Mouse (Mus musculus) stomach, embryonic 16.5 days (tissue): ENCODE data around the gene Galntl5. TPM values are rescaled to one million over a fixed set of nuclear protein-coding genes. Genes with fewer than 3 reads are reported as not detected.

Experiments used
- ATAC-seq: fragments of 200-750 bp; cut with Nextera tagmentation; 2 replicates; pipeline ENCODE4 v1.8.0; 2017; ENCODE audit warnings: moderate number of reproducible peaks, moderate TSS enrichment; ENCODE audit not compliant: insufficient read depth, low FRiP score
- H3K27ac ChIP-seq: fragments of 300-500 bp; sonication (generic); 2 replicates; pipeline ENCODE4 v1.5.1; 2014; ENCODE audit warnings: low read length
- H3K27me3 ChIP-seq: fragments of 300-500 bp; sonication (generic); 2 replicates; pipeline ENCODE4 v1.6.1; 2014; ENCODE audit warnings: low read length, control low read depth, mixed read lengths; ENCODE audit not compliant: control insufficient read depth, insufficient read depth
- H3K36me3 ChIP-seq: fragments of 300-500 bp; sonication (generic); 2 replicates; pipeline ENCODE4 v1.6.1; 2014; ENCODE audit warnings: low read length; ENCODE audit not compliant: control insufficient read depth, insufficient read depth
- H3K4me1 ChIP-seq: fragments of 300-500 bp; sonication (generic); 2 replicates; pipeline ENCODE4 v1.6.1; 2014; ENCODE audit warnings: low read length, control low read depth, mixed read lengths; ENCODE audit not compliant: control insufficient read depth, insufficient read depth
- H3K4me2 ChIP-seq: fragments of 300-500 bp; sonication (generic); 2 replicates; pipeline ENCODE4 v1.6.1; 2014; ENCODE audit warnings: low read depth, low read length, mixed read lengths
- H3K4me3 ChIP-seq: fragments of 300-500 bp; sonication (generic); replicated peaks from 2 replicates; pipeline ENCODE4 v1.5.1; 2014; ENCODE audit warnings: mild to moderate bottlenecking, low read length
- H3K9ac ChIP-seq: fragments of 300-500 bp; sonication (generic); 2 replicates; pipeline ENCODE4 v1.6.1; 2014; ENCODE audit warnings: low read length
- H3K9me3 ChIP-seq: fragments of 300-500 bp; sonication (generic); replicated peaks from 2 replicates; pipeline ENCODE4 v1.6.1; 2016; ENCODE audit warnings: low read length, control low read depth; ENCODE audit not compliant: control insufficient read depth
- WGBS: fragments of 180-500 bp; shearing (Covaris S2); extraction: QIAGEN DNeasy Blood & Tissue Kit; methylation state at CpG from one replicate; pipeline ENCODE4 v1.1.7; 2014; 5-methylcytosine and 5-hydroxymethylcytosine counted together
- polyA plus RNA-seq: library from polyadenylated mRNA; unstranded; fragments of >200 nt; fragmentation: Nextera tagmentation; extraction: Ambion mirVana; gene quantifications from 2 replicates; pipeline ENCODE4 v1.2.1, GENCODE M21; 2015

Galntl5 gene
- not detected in 2 replicates for polyA plus RNA-seq

GRCm38 (mm10) chr5:25181004-25181531, at the start of gene Galntl5:
TSS of gene Galntl5 (plus strand) at chr5:25181460.
- ATAC-seq, result no peak
- Histone ChIP-seq H3K27me3 (no peaks in the 10 kb centered on the region), H3K9ac (no peak within 1 kb of the TSS), H3K4me3 (no peak within 1 kb of the TSS), H3K4me2 (no peak within 1 kb of the TSS), H3K4me1 (no peaks in the 10 kb centered on the region), H3K27ac (no peak within 1 kb of the TSS), H3K36me3 (no peaks in the 10 kb centered on the region), H3K9me3 (no peaks in the 10 kb centered on the region)
- WGBS, result 81% methylated on average over 1 of the region's 1 CpGs

DNA sequence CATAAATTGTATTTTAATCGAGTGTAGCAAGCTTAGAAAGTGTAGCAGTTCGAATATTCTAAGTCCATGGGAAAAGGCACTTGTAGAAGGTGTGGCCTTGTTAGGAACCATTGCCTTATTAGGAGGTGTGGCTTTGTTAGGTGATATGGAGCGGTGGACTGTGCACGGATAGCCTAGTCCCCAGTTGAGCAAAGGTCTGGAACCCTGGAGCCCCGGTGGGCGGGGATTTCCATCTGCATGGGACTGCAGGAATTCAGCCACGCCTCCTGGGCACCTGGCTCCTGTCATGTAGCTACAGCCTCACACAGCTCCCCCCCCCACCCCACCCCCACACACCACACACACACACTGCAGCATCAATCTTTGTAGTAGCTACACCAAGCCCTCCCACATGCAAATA, 34.6 kb upstream of the Galntl5 start:
- WGBS, result 67% methylated on average over 7 of the region's 7 CpGs
- H3K4me3 ChIP-seq, result no peak overlapping the region
- no peak overlapping the region for H3K27ac ChIP-seq
- H3K4me2 ChIP-seq, result no peak overlapping the region
- H3K9ac ChIP-seq, result no peak overlapping the region
- H3K4me1 ChIP-seq, result no peaks in the 10 kb centered on the region
- H3K27me3 ChIP-seq, result no peaks in the 10 kb centered on the region
- H3K36me3 ChIP-seq, result no peaks in the 10 kb centered on the region
- ATAC-seq, result no peak
- no peaks in the 10 kb centered on the region for H3K9me3 ChIP-seq

DNA sequence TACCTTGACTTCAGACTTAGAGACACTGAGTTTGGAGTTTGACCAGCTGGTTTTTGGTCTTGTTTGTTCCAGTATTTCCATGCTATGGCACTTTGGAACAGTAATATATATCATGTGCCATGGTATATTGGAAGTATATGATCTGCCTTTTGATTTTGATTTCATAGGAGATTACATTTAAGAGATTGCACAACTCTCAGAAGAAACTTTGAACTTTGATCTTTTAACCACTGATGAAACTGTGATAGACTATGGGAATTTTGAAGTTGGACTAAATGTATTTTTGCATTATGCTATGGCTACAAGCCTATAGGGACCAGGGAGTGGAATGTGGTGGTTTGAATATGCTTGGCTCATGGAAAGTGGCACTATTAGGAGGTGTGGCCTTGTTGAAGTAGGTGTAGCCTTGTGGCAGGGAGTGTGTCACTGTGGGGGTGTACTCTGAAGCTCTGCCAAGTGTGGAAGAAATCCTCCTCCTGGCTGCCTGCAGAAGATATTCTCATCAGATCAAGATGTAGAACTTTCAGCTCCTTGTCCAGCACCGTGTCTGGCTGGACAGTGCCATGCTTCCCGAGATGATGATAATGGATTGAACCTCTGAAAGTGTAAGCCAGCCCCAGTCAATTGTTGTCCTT, 31.8 kb upstream of the Galntl5 start:
- Histone ChIP-seq H3K36me3 (no peaks in the 10 kb centered on the region), H3K27me3 (no peaks in the 10 kb centered on the region), H3K4me2 (no peak overlapping the region), H3K4me1 (no peaks in the 10 kb centered on the region), H3K9me3 (no peaks in the 10 kb centered on the region), H3K9ac (no peak overlapping the region), H3K27ac (no peak overlapping the region), H3K4me3 (no peak overlapping the region)
- 66% methylated on average over 2 of the region's 2 CpGs for WGBS
- ATAC-seq, result no peak

DNA sequence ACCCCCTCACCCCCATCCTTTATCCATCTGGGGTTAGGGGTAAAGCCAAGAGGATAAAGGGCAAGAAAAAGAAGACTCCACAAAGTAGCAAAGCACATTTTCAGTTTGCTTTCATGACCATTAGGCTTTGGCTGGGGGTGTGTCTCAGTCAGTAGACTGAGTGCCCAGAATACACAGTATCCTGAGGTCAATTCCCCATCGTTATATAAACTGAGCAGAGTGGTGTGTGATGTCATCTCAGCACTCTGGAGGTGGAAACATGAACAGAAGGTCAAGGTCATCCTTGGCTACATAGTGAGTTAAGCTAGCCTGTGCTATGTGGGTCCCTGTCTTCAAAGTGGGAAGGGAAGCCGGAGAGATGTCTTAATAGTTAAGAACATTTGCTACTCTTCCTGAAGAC, 27.8 kb upstream of the Galntl5 start:
- Histone ChIP-seq H3K4me3 (no peak overlapping the region), H3K4me1 (no peaks in the 10 kb centered on the region)
- 67% methylated on average over 2 of the region's 2 CpGs for WGBS

GRCm38 (mm10) chr5:25153996-25154395, 27.3 kb upstream of the Galntl5 start:
- no peaks in the 10 kb centered on the region for H3K27me3 ChIP-seq
- no peaks in the 10 kb centered on the region for H3K36me3 ChIP-seq
- WGBS, result 65% methylated on average over 3 of the region's 3 CpGs
- H3K9me3 ChIP-seq, result 0 out of 2 replicates have a peak, but pooled peaks cover 4% of the 10 kb centered on the region
- no peaks in the 10 kb centered on the region for H3K4me1 ChIP-seq
- H3K4me3 ChIP-seq, result no peak overlapping the region
- H3K4me2 ChIP-seq, result no peak overlapping the region
- no peak overlapping the region for H3K9ac ChIP-seq
- H3K27ac ChIP-seq, result no peak overlapping the region
- ATAC-seq, result no peak

More for the DNA sequence above, 27.8 kb upstream of the Galntl5 start:
- H3K36me3 ChIP-seq, result no peaks in the 10 kb centered on the region
- H3K27me3 ChIP-seq, result no peaks in the 10 kb centered on the region
- no peak overlapping the region for H3K4me2 ChIP-seq
- ATAC-seq, result no peak
- H3K9me3 ChIP-seq, result 0 out of 2 replicates have a peak, but pooled peaks cover under 1% of the 10 kb centered on the region
- no peak overlapping the region for H3K9ac ChIP-seq
- no peak overlapping the region for H3K27ac ChIP-seq

- Histone ChIP-seq H3K36me3 (no peaks in the 10 kb centered on the region), H3K4me1 (no peaks in the 10 kb centered on the region), H3K4me3 (no peak overlapping the region), H3K9ac (no peak overlapping the region), H3K9me3 (0 out of 2 replicates have a peak, but pooled peaks cover 4% of the 10 kb centered on the region), H3K27me3 (no peaks in the 10 kb centered on the region), H3K4me2 (no peak overlapping the region), H3K27ac (no peak overlapping the region)
- no peak for ATAC-seq
- WGBS, result 76% methylated on average over 4 of the region's 4 CpGs
These were observed 26.4 kb upstream of the Galntl5 start for GRCm38 (mm10) chr5:25154823-25155222.

GRCm38 (mm10) chr5:25155351-25155750, 25.9 kb upstream of the Galntl5 start:
- no peaks in the 10 kb centered on the region for H3K4me1 ChIP-seq
- H3K9me3 ChIP-seq, result 0 out of 2 replicates have a peak, but pooled peaks cover 4% of the 10 kb centered on the region
- WGBS, result 59% methylated on average over 3 of the region's 3 CpGs
- H3K27me3 ChIP-seq, result no peaks in the 10 kb centered on the region
- no peak overlapping the region for H3K4me2 ChIP-seq
- no peak for ATAC-seq
- H3K4me3 ChIP-seq, result no peak overlapping the region
- H3K9ac ChIP-seq, result no peak overlapping the region
- no peaks in the 10 kb centered on the region for H3K36me3 ChIP-seq
- H3K27ac ChIP-seq, result no peak overlapping the region

DNA sequence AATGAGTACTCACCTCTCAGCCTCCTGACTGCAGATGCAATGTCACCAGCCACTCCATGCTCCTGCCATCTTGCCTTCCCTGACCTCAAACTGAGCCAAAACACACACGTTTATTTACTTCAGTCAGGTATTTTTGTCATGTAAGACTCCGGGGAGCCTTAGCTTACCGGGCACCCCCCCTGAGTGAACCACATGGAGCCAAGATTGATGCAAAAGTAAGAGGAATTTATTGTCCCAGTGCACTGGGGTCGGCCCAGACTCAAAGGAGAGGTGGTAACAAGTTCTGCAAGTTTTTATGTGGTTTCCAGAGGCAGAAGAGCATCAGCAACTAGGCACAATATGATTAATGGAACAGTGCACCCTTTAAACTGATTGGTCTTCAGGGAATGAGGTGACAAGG, 24.1 kb upstream of the Galntl5 start:
- Histone ChIP-seq H3K4me3 (no peak overlapping the region), H3K36me3 (no peaks in the 10 kb centered on the region)
- WGBS, result 35% methylated on average over 4 of the region's 4 CpGs

GRCm38 (mm10) chr5:25160515-25160914, 20.7 kb upstream of the Galntl5 start:
- H3K4me1 ChIP-seq, result no peaks in the 10 kb centered on the region
- ATAC-seq, result no peak
- H3K4me2 ChIP-seq, result no peak overlapping the region
- no peaks in the 10 kb centered on the region for H3K27me3 ChIP-seq
- no peak overlapping the region for H3K27ac ChIP-seq
- no peaks in the 10 kb centered on the region for H3K36me3 ChIP-seq
- no peak overlapping the region for H3K4me3 ChIP-seq
- no peak overlapping the region for H3K9ac ChIP-seq
- 0 out of 2 replicates have a peak, but pooled peaks cover 4% of the 10 kb centered on the region for H3K9me3 ChIP-seq
- 48% methylated on average over 11 of the region's 11 CpGs for WGBS

More for the DNA sequence above, 24.1 kb upstream of the Galntl5 start:
- no peak overlapping the region for H3K27ac ChIP-seq
- H3K4me2 ChIP-seq, result no peak overlapping the region
- no peaks in the 10 kb centered on the region for H3K27me3 ChIP-seq
- no peak for ATAC-seq
- 0 out of 2 replicates have a peak, but pooled peaks cover 4% of the 10 kb centered on the region for H3K9me3 ChIP-seq
- no peaks in the 10 kb centered on the region for H3K4me1 ChIP-seq
- H3K9ac ChIP-seq, result no peak overlapping the region
